Mouse (Mus musculus) embryonic facial prominence, embryonic 10.5 days (tissue): ENCODE data around the gene Serinc5. TPM values are rescaled to one million over a fixed set of nuclear protein-coding genes. Genes with fewer than 3 reads are reported as not detected.

Experiments
- DNase-seq: peaks from one replicate; pipeline ENCODE4 v3.0.0-alpha.2; 2017; ENCODE audit warnings: low spot score
- H3K27ac ChIP-seq: fragments of 300-500 bp; sonication (generic); replicated peaks from 2 replicates; pipeline ENCODE4 v1.5.1; 2016; ENCODE audit warnings: mild to moderate bottlenecking
- H3K27me3 ChIP-seq: fragments of 300-500 bp; sonication (generic); replicated peaks from 2 replicates; pipeline ENCODE4 v1.6.1; 2016; ENCODE audit warnings: low read depth, mild to moderate bottlenecking; ENCODE audit not compliant: poor library complexity, severe bottlenecking
- H3K36me3 ChIP-seq: fragments of 300-500 bp; sonication (generic); replicated peaks from 2 replicates; pipeline ENCODE4 v1.6.1; 2016; ENCODE audit warnings: mild to moderate bottlenecking, moderate library complexity
- H3K4me1 ChIP-seq: fragments of 300-500 bp; sonication (generic); 2 replicates; pipeline ENCODE4 v1.6.1; 2016
- H3K4me3 ChIP-seq: fragments of 300-500 bp; sonication (generic); 2 replicates; pipeline ENCODE4 v1.5.1; 2016; ENCODE audit warnings: mild to moderate bottlenecking, moderate library complexity
- H3K9me3 ChIP-seq: fragments of 300-500 bp; sonication (generic); 2 replicates; pipeline ENCODE4 v1.6.1; 2016; ENCODE audit warnings: mild to moderate bottlenecking
- WGBS: fragments of 180-500 bp; shearing (Covaris S2); methylation state at CpG from one replicate; pipeline ENCODE4 v1.1.7; 2016; 5-methylcytosine and 5-hydroxymethylcytosine counted together
- polyA plus RNA-seq: library from polyadenylated mRNA; unstranded; fragments of >200 nt; fragmentation: Nextera tagmentation; extraction: Ambion mirVana; gene quantifications from 2 replicates; pipeline ENCODE4 v1.2.1, GENCODE M21; 2016

The Serinc5 gene
- polyA plus RNA-seq, 1 experiment from 2014 or later: 11.6 TPM

DNA sequence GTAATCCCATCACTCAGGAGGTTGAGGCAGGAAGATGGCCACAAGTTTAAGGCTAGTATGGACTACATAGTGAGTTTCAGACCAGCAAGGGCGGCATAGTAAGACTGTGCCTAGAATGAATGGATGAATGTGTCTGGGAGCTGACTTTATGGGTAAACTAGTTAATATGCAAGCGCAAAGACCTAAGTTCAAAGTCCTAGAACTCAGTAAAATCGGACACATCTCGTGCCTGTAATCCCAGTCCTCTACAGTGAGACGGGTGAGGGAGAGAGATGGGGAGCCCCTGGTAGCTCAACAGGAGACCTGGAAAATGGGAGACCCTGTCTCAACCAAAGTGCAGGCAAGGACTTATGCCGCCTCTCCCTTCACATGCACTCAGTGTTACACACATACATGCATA lies 88.5 kb downstream of the Serinc5 start:
- Histone ChIP-seq H3K4me3 (no peak overlapping the region), H3K27ac (no peak overlapping the region), H3K4me1 (peaks cover 29% of the 10 kb centered on the region), H3K27me3 (0 out of 2 replicates have a peak, but pooled peaks cover 3% of the 10 kb centered on the region), H3K9me3 (no peaks in the 10 kb centered on the region), H3K36me3 (peaks cover 3% of the 10 kb centered on the region; the same call in 1 of the 2 replicates)
- 92% methylated on average over 6 of the region's 6 CpGs for WGBS
- no peak for DNase-seq

DNA sequence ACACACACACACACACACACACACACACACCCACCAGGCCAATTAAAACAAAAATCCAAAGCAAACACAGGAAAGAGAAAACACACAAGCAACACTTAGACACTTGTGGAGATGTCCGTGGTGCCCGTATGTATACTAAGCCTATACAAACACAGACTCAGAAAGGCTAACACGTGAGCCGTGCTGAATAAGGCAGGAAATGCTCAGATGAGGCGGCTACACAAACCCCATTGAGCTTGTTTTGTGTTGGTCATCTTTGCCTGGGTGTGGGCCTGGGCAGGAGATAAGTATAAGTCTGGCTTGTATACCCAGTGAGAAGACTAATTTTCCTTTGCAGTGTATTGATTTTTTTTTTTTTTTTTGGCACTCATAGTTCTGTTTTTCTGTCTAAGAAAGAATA lies 91.1 kb downstream of the Serinc5 start:
- 84% methylated on average over 5 of the region's 5 CpGs for WGBS

DNA sequence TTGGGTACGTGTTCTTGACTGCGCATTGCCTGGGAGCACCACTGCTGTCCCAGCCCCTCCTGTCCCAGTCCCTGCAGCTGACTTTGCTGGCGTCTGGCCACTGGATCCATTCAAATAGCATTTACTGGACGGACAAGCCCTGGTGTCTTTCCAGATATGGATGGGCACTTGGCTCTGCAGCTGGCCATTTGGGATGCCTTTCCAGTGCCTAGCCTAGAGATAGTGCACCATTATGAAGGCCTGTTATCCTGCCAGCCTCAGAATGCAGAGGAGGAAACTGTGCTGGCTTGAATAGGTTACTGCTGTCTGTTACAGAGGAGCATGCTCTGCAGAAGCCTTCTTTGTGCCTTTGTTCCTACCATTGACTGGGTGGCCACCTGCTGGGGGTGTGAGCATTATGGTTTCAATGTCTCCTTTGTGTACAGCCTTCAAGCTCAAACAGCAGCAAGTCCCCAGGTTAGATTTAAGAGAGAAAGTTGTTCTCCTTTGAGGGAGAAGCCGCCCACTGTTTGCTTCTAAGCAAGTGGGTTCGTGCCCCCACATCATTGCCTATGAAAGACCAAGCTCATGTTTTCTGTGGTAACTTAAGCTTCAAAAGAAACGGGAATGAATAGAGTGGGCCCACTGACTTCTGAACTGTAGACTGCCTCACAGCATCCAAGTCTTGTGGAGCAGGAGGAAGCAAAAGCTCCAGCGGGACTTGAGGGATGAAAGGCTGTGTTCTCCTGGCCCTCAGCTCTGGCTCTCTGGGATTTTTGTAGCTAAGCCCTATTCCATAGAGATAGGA lies 92.5 kb downstream of the Serinc5 start:
- peak; percentile 28 for DNase-seq
- H3K9me3 ChIP-seq: no peaks in the 10 kb centered on the region
- H3K4me1 ChIP-seq: peaks cover 31% of the 10 kb centered on the region
- peaks cover 13% of the 10 kb centered on the region; the same call in 1 of the 2 replicates for H3K27me3 ChIP-seq
- H3K27ac ChIP-seq: peak overlapping the region; percentile 36; the same call in 1 of the 2 replicates
- H3K4me3 ChIP-seq: no peak overlapping the region
- peaks cover 17% of the 10 kb centered on the region for H3K36me3 ChIP-seq
- 45% methylated on average over 8 of the region's 8 CpGs for WGBS

More for the DNA sequence above, 91.1 kb downstream of the Serinc5 start:
- H3K9me3 ChIP-seq: no peaks in the 10 kb centered on the region
- no peak overlapping the region for H3K4me3 ChIP-seq
- no peak overlapping the region for H3K27ac ChIP-seq
- DNase-seq: no peak
- H3K4me1 ChIP-seq: peaks cover 25% of the 10 kb centered on the region
- peaks cover 11% of the 10 kb centered on the region for H3K36me3 ChIP-seq
- H3K27me3 ChIP-seq: peaks cover 15% of the 10 kb centered on the region; the same call in 1 of the 2 replicates

DNA sequence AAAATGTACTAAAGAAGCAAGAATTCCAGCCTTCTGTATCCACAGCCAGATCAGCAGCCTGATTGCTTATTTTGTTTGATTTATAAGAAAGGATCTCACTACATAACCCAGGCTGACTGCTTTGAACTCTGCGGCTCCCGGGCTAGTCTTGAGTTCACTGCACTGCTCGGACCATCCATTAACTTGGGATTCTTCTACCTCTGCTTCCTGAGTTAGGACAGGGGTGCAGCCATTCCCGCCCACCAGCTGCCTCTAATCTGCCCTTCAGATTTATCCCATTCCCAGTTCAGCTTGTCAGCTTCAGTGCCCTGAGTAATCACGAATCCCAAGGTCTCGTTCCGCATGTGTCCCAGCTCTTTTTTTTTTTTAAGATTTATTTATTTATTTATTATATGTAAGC lies 93.3 kb downstream of the Serinc5 start:
- Histone ChIP-seq H3K4me3 (no peak overlapping the region), H3K27ac (no peak overlapping the region), H3K36me3 (peaks cover 21% of the 10 kb centered on the region), H3K9me3 (no peaks in the 10 kb centered on the region), H3K27me3 (peaks cover 13% of the 10 kb centered on the region; the same call in 1 of the 2 replicates), H3K4me1 (peaks cover 30% of the 10 kb centered on the region)
- no peak for DNase-seq
- WGBS: 77% methylated on average over 7 of the region's 7 CpGs

DNA sequence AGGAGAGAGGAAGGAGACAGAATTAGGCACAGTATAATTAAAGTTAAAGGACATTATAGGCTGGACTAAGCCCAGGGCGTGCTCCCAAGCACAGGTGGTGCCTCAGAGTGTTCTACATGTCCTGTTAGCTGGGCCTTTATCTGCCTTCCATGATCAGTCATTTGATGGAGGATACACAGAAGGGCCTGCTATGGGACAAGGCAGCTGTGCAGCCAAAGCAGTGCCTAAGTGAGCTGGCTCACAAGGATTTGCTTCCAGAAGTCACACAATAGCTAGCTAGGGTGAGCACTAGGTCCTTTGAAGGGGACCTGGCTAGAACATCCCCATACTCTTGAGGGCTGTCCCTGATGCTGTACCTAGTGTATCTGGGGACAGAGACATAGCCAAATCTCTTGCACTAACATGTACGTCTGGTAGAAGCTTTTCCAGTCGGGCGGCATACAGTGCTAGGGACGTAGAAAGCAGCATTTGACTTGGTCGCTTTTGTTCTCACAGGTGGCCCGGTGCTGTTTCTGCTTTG lies 94.2 kb downstream of the Serinc5 start:
- H3K36me3 ChIP-seq: peaks cover 21% of the 10 kb centered on the region
- 91% methylated on average over 7 of the region's 7 CpGs for WGBS
- no peak overlapping the region for H3K27ac ChIP-seq
- H3K27me3 ChIP-seq: peaks cover 13% of the 10 kb centered on the region; the same call in 1 of the 2 replicates
- H3K9me3 ChIP-seq: no peaks in the 10 kb centered on the region
- no peak for DNase-seq
- no peak overlapping the region for H3K4me3 ChIP-seq
- peaks cover 34% of the 10 kb centered on the region for H3K4me1 ChIP-seq

DNA sequence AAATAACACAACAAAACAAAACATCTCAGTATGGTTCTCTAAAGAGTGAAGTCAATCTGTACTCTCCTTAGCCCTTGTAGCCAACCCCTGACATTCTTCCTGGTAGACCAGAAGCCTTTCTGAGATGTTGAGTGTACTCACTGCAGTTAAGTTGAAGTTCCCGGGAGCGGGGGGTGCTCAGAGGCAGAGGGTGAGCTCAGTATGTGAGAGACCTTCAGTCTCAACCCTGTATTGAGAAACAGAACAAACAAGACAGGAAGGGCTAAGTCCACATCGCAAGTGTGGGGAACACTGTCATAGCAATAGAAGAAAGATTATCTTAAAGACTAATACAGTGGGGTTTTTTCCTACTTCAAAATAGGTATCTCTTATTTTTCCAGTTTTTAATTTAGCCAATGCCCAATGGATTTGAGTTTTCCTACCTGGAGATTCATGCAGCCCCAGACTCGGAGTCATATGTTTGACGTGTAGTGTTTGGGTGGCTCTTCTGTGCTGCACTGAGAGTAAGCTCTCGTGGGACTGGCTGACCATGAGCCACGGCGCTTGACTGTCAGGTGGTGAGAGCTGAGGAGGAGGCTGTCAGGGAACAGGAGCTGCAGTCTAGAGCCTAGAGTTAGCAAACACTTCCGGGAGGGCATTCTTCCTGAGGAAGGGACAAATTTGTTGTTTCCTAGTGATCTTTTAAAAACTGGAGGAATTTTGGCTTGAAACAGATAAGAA lies 95.6 kb downstream of the Serinc5 start:
- Histone ChIP-seq H3K4me1 (peaks cover 34% of the 10 kb centered on the region), H3K27me3 (peaks cover 13% of the 10 kb centered on the region; the same call in 1 of the 2 replicates), H3K9me3 (no peaks in the 10 kb centered on the region), H3K36me3 (peaks cover 21% of the 10 kb centered on the region), H3K4me3 (no peak overlapping the region), H3K27ac (no peak overlapping the region)
- 87% methylated on average over 9 of the region's 9 CpGs for WGBS
- DNase-seq: no peak

DNA sequence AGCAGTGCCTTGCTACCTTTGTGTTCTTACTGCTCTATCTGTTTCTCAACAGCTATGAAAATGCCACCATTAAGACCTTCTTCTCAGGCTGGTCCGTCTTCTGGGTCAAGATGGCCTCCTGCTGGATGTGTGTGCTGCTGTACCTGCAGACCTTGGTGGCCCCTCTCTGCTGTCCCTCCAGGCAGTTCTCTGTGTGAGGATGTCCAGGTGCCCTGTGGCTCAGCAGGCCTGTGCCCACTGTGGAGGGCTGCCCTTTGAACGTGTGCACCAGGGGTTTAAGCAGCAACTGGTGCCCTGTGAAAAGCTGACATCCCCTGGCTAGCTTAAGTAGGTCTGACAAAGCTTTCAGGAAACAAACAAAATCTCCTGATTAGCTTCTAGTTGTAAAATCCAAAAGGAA lies 97.0 kb downstream of the Serinc5 start:
- H3K4me3 ChIP-seq: no peak overlapping the region
- no peaks in the 10 kb centered on the region for H3K9me3 ChIP-seq
- no peak for DNase-seq
- H3K27me3 ChIP-seq: peaks cover 13% of the 10 kb centered on the region; the same call in 1 of the 2 replicates
- H3K27ac ChIP-seq: no peak overlapping the region
- WGBS: 67% methylated on average over 2 of the region's 2 CpGs
- peaks cover 31% of the 10 kb centered on the region for H3K4me1 ChIP-seq
- peaks cover 18% of the 10 kb centered on the region for H3K36me3 ChIP-seq

DNA sequence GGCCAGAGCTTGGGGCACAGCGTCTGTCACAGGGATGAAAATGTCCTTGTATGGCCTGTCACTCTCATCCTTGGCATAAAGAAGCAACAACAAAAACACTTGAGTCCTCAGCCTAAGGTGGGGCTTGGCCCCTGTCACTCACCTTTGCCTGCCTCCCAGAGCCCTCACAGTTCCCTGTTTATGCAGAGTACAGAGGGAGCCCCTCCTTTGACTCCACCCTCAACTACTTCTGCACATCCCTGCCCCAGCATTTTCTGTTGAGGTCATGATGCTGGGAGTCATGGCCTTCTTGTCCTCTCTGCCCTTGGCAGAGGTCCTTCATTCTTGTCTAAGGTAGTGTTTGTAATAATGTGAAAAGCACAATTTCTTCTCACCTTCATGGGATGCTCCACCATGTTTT lies 97.6 kb downstream of the Serinc5 start:
- Histone ChIP-seq H3K27me3 (peaks cover 13% of the 10 kb centered on the region; the same call in 1 of the 2 replicates), H3K4me1 (peaks cover 26% of the 10 kb centered on the region), H3K36me3 (peaks cover 18% of the 10 kb centered on the region), H3K4me3 (no peak overlapping the region), H3K27ac (no peak overlapping the region), H3K9me3 (no peaks in the 10 kb centered on the region)
- DNase-seq: no peak
- WGBS: 78% methylated on average over 1 of the region's 1 CpGs

DNA sequence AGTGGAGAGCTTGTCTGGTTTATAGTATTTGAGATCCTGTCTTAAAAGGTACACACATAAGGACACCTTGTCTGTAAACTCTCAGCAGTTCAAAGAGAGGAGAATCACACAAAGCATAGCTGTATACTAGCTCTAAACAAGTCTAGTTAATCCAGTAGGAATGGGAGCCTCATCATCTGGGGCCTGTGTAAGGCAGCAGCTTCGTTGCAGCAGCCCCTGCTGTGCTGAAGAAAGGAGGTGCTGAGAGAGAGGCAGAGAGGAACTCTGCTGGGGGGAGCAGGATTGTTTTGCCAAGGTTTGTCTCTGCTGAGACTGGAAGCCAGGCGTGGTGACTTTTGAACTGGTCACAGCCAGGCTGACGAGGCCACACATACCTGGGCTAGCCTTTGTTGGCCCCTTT lies 98.6 kb downstream of the Serinc5 start:
- H3K27me3 ChIP-seq: peaks cover 13% of the 10 kb centered on the region; the same call in 1 of the 2 replicates
- H3K9me3 ChIP-seq: no peaks in the 10 kb centered on the region
- H3K36me3 ChIP-seq: peaks cover 18% of the 10 kb centered on the region
- peak; percentile 7 for DNase-seq
- H3K4me1 ChIP-seq: peaks cover 17% of the 10 kb centered on the region
- H3K4me3 ChIP-seq: no peak overlapping the region
- H3K27ac ChIP-seq: no peak overlapping the region
- 25% methylated on average over 3 of the region's 3 CpGs for WGBS

DNA sequence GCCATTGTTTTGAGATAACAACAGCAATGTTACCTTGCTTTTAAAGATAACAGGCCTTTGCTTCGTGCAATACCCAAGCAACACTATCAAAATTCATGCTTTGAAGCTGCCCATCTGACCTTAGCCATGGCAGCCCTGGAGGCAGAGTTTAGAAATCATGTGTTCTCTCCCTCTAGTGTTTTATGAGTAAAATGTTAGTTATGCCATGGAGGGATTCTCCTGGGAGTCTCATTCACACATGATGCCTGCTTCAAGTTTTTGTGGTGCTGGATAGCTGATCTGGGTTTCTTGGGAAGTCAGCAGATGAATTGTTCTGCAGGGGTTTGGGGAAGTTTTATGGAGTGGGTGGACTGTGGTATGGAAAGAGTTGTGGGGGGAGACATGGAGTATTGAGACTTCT lies 99.5 kb downstream of the Serinc5 start:
- no peak overlapping the region for H3K27ac ChIP-seq
- H3K9me3 ChIP-seq: no peaks in the 10 kb centered on the region
- DNase-seq: no peak
- WGBS: 75% methylated on average over 1 of the region's 1 CpGs
- H3K27me3 ChIP-seq: peaks cover 9% of the 10 kb centered on the region; the same call in 1 of the 2 replicates
- H3K36me3 ChIP-seq: peaks cover 18% of the 10 kb centered on the region
- H3K4me3 ChIP-seq: no peak overlapping the region
- peaks cover 15% of the 10 kb centered on the region for H3K4me1 ChIP-seq

DNA sequence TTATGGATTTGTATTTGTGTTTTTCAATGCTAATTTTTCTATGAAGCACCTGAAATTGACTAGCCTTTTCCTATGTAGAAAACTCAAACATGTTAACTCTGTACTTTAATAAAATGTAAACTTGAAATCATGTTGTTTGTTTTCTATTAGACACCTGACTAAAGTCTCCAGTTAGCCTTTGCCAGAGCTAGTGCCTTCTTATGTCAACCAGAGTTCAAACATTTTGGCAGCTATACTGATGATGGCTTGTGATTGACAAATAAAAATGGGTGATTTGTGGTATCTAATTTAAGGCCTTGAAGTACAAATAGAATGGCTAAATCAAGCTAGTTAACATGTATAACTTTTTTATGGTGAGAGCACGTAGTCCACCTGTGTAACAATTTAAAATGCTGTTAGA lies 100.9 kb downstream of the Serinc5 start:
- H3K27me3 ChIP-seq: no peaks in the 10 kb centered on the region
- H3K36me3 ChIP-seq: peaks cover 9% of the 10 kb centered on the region
- 92% methylated on average over 1 of the region's 1 CpGs for WGBS
- no peak overlapping the region for H3K27ac ChIP-seq
- DNase-seq: no peak
- H3K4me3 ChIP-seq: no peak overlapping the region
- H3K4me1 ChIP-seq: peaks cover 15% of the 10 kb centered on the region
- H3K9me3 ChIP-seq: no peaks in the 10 kb centered on the region

DNA sequence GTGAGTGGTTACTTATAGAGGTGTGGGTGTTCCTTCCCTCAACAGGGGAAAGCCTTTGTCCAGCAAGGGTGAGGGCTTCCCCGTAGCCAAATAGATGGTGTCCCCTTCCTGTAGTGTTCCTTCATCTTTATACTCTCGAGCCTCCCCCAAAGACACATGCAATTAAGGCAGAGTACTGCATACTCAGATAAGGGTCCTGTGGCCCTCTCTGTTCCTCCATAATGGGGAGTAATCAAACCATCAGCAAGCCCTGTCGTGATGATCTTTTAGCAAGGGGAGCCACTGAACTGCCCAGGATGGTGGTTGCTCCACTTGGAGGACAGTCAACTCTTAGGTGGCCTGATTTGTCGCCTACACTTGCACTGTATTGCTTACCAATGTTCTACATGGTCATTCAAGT lies 101.7 kb downstream of the Serinc5 start:
- H3K9me3 ChIP-seq: no peaks in the 10 kb centered on the region
- no peaks in the 10 kb centered on the region for H3K27me3 ChIP-seq
- no peak overlapping the region for H3K4me3 ChIP-seq
- H3K36me3 ChIP-seq: peaks cover 9% of the 10 kb centered on the region
- peaks cover 15% of the 10 kb centered on the region for H3K4me1 ChIP-seq
- DNase-seq: no peak
- 93% methylated on average over 4 of the region's 4 CpGs for WGBS
- H3K27ac ChIP-seq: no peak overlapping the region
